Mouse (Mus musculus) liver, embryonic 14.5 days (tissue): Measurements from ENCODE around the gene Immt.

Experiments used
- CTCF ChIP-seq: IDR thresholded peaks from 2 replicates; pipeline ENCODE4 v1.5.1; 2016; ENCODE audit warnings: antibody characterized with exemption, low read depth, control low read depth
- EP300 ChIP-seq: IDR thresholded peaks from 2 replicates; pipeline ENCODE4 v1.6.1; 2016; ENCODE audit warnings: antibody characterized with exemption, low read depth

DNA sequence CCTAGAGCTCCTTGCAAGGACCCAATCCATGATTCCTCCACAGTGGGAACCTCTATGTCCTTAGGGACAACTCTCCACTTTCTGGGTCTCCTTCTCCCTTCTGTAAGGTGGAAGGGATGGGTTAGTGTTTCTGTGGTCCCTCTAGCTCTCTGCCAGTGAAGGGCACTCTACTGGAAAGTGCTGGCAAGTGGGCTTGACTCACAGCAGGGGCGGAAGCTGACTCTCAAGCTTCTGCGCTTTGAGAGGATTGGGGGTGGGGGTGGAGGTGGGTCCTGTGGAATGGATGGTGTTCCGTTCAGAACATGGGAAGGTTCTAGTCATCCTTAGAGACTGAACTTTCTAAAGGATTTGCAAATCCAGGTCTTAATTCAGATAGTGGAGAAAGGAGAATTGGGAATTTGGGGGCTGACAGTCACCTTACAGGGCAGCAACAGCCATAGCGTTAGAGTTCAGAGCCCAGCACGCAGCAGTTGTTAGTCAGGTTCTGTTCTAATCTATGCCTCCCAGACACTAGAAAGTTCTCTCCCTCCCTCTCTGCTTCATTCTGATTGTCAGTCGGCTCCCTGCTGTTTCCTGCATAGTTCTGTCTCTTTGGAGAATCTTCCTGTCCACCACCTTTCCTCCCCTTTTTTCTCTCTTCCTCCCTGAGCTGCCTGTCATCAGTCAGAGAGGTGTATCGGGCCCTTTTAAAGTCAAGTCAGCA, 30.0 kb upstream of the Immt start:
- no peak for TF ChIP-seq CTCF
- TF ChIP-seq EP300 = peak; percentile 90
